Mouse (Mus musculus) spleen, adult 2 months (tissue): ENCODE measurements around the gene Osbp2. TPM values are rescaled to one million over a fixed set of nuclear protein-coding genes. Genes with fewer than 3 reads are reported as not detected.

Experiments used
- DNase-seq, 2 experiments: peaks; one replicate each; pipeline versions ENCODE4 v3.0.0 to v3.0.0-alpha.2; 2012 to 2021; ENCODE audit warnings: low spot score in 2 of 2, low read depth in 1 of 2
- H3K27ac ChIP-seq: fragments of 200-500 bp; 2 replicates; pipeline ENCODE4 v1.5.1; 2012; ENCODE audit warnings: low read length, inconsistent platforms; ENCODE audit not compliant: insufficient read depth
- H3K27me3 ChIP-seq: fragments of 200-500 bp; 2 replicates; pipeline ENCODE4 v1.6.1; 2012; ENCODE audit warnings: mild to moderate bottlenecking, moderate library complexity, low read length, inconsistent platforms; ENCODE audit not compliant: control insufficient read depth, insufficient read depth
- H3K36me3 ChIP-seq: fragments of 200-500 bp; 2 replicates; pipeline ENCODE4 v1.6.1; 2012; ENCODE audit warnings: mild to moderate bottlenecking, low read length, inconsistent platforms; ENCODE audit not compliant: control insufficient read depth, insufficient read depth
- H3K4me1 ChIP-seq: fragments of 200-500 bp; 2 replicates; pipeline ENCODE4 v1.6.1; 2011; ENCODE audit warnings: inconsistent platforms; ENCODE audit not compliant: control insufficient read depth, insufficient read depth, insufficient read length
- H3K4me3 ChIP-seq: fragments of 200-500 bp; 2 replicates; pipeline ENCODE4 v1.5.1; 2011; ENCODE audit warnings: mild to moderate bottlenecking, inconsistent platforms; ENCODE audit not compliant: insufficient read depth, insufficient read length; ENCODE audit errors: extremely low read depth
- CTCF ChIP-seq: fragments of 200-500 bp; IDR thresholded peaks from 2 replicates; pipeline ENCODE4 v1.5.1; 2011; ENCODE audit warnings: mild to moderate bottlenecking, inconsistent platforms; ENCODE audit not compliant: insufficient read depth, insufficient read length, insufficient replicate concordance; ENCODE audit errors: extremely low read depth
- POLR2A ChIP-seq: fragments of 200-500 bp; IDR thresholded peaks from 2 replicates; pipeline ENCODE4 v1.6.1; 2011; ENCODE audit warnings: low read depth, low read length, inconsistent platforms
- WGBS: fragments of 180-500 bp; shearing (Covaris S2); methylation state at CpG from one replicate; pipeline ENCODE4 v1.1.7; 2018; 5-methylcytosine and 5-hydroxymethylcytosine counted together
- polyA plus RNA-seq: library from polyadenylated mRNA; depleted of rRNA; stranded (reverse); fragments of >200 nt; gene quantifications from 2 replicates; pipeline ENCODE4 v1.2.3, GENCODE M21; 2012

The Osbp2 gene
- polyA plus RNA-seq, 1 experiment: 0.05 TPM

DNA sequence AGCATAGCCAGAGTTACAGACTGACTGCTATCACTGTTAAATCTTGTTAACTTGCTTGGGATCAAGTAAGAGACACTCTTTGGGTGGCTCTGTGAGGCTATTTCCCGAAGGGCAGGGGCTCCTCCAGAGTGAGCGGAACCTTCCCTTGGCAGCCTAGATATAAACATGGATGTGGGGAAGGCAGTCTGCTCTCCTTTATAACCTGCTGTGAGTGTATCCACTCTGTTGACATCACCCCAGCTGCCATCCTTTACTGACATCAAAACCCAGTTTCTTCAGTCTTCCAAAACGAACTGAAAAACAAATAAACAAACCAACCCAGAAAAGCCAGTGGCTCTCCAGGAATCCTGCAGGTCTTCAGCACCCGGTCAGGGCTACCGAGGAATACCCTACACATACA lies 39.6 kb downstream of the Osbp2 start:
- no peak for DNase-seq
- no peak overlapping the region for H3K4me3 ChIP-seq
- WGBS: 80% methylated on average over 5 of the region's 5 CpGs
- H3K36me3 ChIP-seq: no peaks in the 10 kb centered on the region
- no peaks in the 10 kb centered on the region for H3K4me1 ChIP-seq
- no peaks in the 10 kb centered on the region for H3K27me3 ChIP-seq
- no peak overlapping the region for H3K27ac ChIP-seq
- TF ChIP-seq CTCF (no peak), POLR2A (no peak)

DNA sequence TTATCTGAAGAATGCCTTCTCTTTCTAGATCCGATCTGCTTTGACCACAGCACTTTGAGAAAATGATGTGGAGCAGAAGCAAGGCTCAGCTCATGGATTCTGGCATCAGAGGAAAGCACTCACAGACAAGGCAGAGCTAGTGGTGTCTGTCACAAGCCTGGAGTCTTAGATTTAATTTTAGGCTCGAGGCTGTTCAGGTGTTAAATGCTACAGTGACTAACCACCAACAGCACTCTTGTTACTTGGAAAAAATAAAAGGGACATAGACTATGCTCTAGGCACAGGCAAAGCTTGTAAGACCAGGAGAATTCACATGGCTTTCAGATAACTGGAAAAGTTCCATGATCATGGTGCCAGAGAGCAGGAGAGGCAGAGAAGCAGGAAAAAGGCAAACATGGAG lies 40.3 kb downstream of the Osbp2 start:
- TF ChIP-seq POLR2A (no peak), CTCF (no peak)

DNA sequence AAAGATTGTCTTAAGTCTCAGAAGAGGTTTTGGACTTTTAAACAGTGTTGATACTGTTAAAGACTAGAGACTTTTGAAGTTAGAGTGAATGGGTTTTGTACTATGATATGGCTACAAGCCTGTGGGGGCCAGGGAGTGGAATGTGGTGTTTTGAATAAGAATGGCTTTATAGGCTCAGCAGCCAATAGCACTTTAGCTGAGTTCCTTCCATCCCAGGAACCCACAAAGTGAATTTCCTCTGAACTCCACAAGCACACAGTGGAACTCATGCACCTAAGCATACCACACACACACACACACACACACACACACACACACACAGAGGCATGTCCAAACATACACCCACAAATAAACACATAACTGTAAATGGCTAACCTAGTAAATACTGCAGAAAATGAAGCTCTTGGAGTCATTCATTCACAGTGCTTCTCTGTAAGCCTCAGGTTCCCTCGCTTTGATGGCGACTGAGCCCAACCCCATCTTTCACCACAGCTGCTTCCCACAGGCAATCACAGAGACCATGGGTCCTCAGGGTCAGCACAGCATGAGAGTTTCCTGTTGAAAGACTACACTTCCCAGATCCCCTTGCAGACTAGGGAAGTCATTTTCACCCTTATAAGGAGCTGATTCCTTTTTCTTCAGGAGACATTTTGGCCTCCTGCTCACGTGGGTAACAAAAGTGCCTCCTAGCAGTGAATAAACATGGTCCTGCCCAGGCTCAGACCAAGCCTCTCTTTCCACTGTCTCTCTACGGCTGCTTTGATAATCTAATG lies 45.5 kb downstream of the Osbp2 start:
- no peak for DNase-seq
- WGBS: 49% methylated on average over 4 of the region's 4 CpGs

More for the DNA sequence above, 40.3 kb downstream of the Osbp2 start:
- Histone ChIP-seq H3K4me3 (no peak overlapping the region), H3K4me1 (no peaks in the 10 kb centered on the region), H3K27me3 (no peaks in the 10 kb centered on the region), H3K36me3 (no peaks in the 10 kb centered on the region), H3K27ac (no peak overlapping the region)
- 50% methylated on average over 2 of the region's 2 CpGs for WGBS
- DNase-seq: no peak

DNA sequence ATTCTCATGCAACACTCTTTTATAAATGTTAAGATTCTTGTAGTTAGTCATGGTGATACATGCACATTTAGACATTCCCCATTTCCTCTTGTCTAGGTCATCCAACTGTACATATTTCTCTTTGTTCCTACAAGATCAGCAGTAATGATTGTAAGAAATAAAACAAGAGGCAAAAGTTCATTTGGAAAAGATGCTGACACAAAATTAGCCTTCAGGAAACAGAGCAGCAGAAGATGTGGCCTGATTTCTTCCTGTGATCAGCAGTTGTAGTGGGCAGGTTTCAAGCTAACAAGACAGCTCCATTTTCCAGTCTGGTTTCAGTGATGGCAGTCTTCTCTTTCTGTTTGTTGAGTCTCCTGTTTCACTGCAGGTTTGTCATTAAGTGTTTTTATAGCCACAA lies 47.8 kb downstream of the Osbp2 start:
- TF ChIP-seq POLR2A (no peak), CTCF (no peak)
- H3K27me3 ChIP-seq: no peaks in the 10 kb centered on the region
- no peaks in the 10 kb centered on the region for H3K4me1 ChIP-seq
- H3K27ac ChIP-seq: no peak overlapping the region
- no peaks in the 10 kb centered on the region for H3K36me3 ChIP-seq
- DNase-seq: no peak
- no peak overlapping the region for H3K4me3 ChIP-seq

More for the DNA sequence above, 45.5 kb downstream of the Osbp2 start:
- Histone ChIP-seq H3K4me1 (no peaks in the 10 kb centered on the region), H3K27me3 (no peaks in the 10 kb centered on the region), H3K4me3 (no peak overlapping the region), H3K36me3 (no peaks in the 10 kb centered on the region), H3K27ac (no peak overlapping the region)
- TF ChIP-seq CTCF (no peak), POLR2A (no peak)

GRCm38 (mm10) chr11:3813340-3813739 lies 50.4 kb downstream of the Osbp2 start:
- Histone ChIP-seq H3K4me3 (no peak overlapping the region), H3K27ac (no peak overlapping the region), H3K27me3 (no peaks in the 10 kb centered on the region), H3K4me1 (no peaks in the 10 kb centered on the region), H3K36me3 (no peaks in the 10 kb centered on the region)
- no peak for DNase-seq
- TF ChIP-seq CTCF (no peak), POLR2A (no peak)

DNA sequence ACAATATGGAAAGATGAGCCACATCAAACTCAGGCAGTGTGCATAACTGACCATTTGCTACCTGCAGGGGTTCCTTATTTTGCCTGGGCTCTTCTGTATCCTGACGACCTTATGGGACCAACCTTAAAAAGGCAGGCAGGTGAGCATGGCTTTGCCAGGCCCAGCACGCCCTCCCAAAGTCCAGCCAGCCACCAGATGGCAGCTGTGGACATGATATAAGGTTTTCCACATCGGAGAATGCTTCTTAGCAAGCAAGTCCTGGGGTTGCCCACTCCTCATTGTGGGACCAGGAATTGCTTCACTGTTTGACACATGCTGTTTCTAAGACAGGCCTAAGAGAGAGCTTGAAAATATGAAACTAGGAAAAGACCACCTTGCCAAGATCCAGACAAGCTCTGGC lies 55.5 kb downstream of the Osbp2 start:
- Histone ChIP-seq H3K27me3 (no peaks in the 10 kb centered on the region), H3K27ac (no peak overlapping the region), H3K36me3 (no peaks in the 10 kb centered on the region), H3K4me3 (no peak overlapping the region), H3K4me1 (no peaks in the 10 kb centered on the region)
- 50% methylated on average over 3 of the region's 3 CpGs for WGBS
- TF ChIP-seq POLR2A (no peak), CTCF (no peak)
- DNase-seq: no peak

DNA sequence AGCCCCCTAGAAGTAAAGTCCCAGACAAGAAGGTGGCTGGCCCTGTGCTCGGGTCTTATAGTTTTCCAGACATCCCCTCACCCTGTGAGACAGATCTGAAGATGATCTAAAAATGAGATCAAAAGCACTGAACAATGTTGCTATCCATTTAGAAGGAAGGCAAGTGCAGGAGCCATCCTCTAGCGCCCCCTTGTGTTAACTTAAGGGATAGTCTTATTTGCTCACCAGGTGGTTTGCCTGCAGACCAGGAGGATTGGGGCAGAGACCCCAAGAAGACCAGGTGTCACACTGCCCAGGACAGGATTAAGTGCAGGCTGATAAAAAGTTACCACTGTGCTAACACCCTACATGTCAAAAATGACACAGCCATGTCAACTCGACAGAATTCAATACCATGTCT lies 58.3 kb downstream of the Osbp2 start:
- no peaks in the 10 kb centered on the region for H3K36me3 ChIP-seq
- WGBS: 28% methylated on average over 3 of the region's 3 CpGs
- no peak for DNase-seq
- H3K4me3 ChIP-seq: no peak overlapping the region
- H3K27me3 ChIP-seq: no peaks in the 10 kb centered on the region
- peak; percentile 16; the same call in 1 of the 2 replicates for TF ChIP-seq CTCF
- TF ChIP-seq POLR2A: no peak
- no peak overlapping the region for H3K27ac ChIP-seq
- H3K4me1 ChIP-seq: no peaks in the 10 kb centered on the region
